Mouse (Mus musculus): Measurements from ENCODE around the gene Cux1. TPM values are rescaled to one million over a fixed set of nuclear protein-coding genes. Genes with fewer than 3 reads are reported as not detected.

Cux1 gene
- polyA plus RNA-seq, 1 experiment from 2014 or later, result 100 TPM

GRCm38 (mm10) chr5:136449801-136450200 lies 117.5 kb downstream of the Cux1 start:
- DNase-seq (ENCODE audit: low spot score), result no peak

DNA sequence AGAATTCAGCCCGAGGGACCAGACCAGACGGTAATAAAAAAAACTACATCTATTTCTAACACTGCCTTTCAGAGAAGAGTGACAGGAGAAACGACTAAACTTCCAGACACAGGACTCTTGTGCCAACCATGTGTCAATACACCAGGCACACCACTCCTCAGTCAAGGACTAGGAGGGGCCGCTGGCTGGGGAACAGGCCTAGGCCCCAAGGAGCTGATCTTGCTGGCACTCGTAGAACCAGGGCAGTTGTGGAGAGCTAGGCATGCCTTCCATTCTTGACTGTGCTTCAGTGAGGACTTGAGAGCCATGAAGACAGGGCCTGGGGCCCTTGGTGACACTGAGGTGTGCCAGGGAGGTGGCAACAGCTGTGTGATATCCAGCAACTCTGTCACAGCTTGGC lies 121.3 kb downstream of the Cux1 start:
- Histone ChIP-seq H3K4me3 (no peak overlapping the region), H3K36me3 (peaks cover 21% of the 10 kb centered on the region), H3K9me3 (replicated peaks) (no peaks in the 10 kb centered on the region), H3K27ac (replicated peaks) (no peak overlapping the region), H3K27me3 (ENCODE audit: low read depth, poor library complexity, severe bottlenecking) (no peaks in the 10 kb centered on the region), H3K4me1 (peaks cover 13% of the 10 kb centered on the region)
- DNase-seq (ENCODE audit: low spot score), result no peak
- 93% methylated on average over 5 of the region's 5 CpGs for WGBS

More at GRCm38 (mm10) chr5:136449801-136450200, 117.5 kb downstream of the Cux1 start:
- Histone ChIP-seq H3K27me3 (ENCODE audit: low read depth, poor library complexity, severe bottlenecking) (no peaks in the 10 kb centered on the region), H3K9me3 (replicated peaks) (no peaks in the 10 kb centered on the region), H3K4me1 (no peaks in the 10 kb centered on the region), H3K4me3 (no peak overlapping the region), H3K27ac (replicated peaks) (no peak overlapping the region), H3K36me3 (peaks cover 24% of the 10 kb centered on the region)

DNA sequence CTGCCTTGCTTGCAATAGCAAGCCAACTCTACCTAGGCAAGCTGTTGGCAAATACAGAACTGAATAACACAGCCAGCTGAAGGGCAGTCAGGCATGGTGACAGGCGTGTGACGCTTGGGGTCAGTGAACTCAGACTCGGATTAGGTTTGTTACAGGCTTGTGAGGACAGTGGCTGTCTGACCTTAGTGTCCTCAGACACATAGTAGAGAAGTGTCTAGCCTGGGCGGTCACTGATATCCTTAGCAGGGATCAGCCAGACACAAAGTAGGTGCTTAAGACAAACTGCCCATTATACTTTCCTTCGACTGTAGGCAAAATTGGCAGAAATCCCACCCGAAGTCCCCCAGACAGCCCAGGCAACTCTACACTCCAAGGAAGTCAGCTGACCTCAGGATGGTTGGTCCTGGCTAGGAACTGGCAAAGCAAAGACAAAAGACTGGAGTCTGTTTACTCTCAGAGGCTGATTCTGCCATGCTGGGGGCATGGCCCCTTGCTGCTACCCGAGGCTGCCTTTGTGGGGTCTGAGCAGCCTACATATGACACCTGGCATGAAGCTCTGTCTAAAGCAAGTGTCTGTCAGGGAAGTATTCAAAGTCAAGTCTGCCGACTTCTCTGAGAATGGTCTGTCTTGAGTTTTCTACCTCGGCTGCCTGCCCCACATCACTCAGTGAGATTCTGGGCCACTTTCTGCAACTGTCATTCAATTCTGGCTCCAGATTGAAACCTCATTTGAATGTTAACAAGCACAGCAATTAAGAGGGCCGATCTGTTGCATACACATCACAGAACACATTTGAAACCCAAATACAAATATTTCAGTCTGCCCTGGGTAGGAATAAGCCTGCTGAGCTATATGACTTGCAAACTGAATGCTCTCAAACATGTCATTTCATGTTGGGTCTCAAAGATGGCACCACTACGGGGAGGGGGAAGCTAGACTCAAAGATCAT lies 124.8 kb downstream of the Cux1 start:
- Histone ChIP-seq H3K27ac (replicated peaks) (no peak overlapping the region), H3K4me1 (peaks cover 16% of the 10 kb centered on the region), H3K27me3 (ENCODE audit: low read depth, poor library complexity, severe bottlenecking) (no peaks in the 10 kb centered on the region), H3K36me3 (peaks cover 14% of the 10 kb centered on the region), H3K4me3 (no peak overlapping the region), H3K9me3 (replicated peaks) (no peaks in the 10 kb centered on the region)
- WGBS, result 78% methylated on average over 11 of the region's 11 CpGs
- DNase-seq (ENCODE audit: low spot score), result no peak

GRCm38 (mm10) chr5:136429647-136430046 lies 137.6 kb downstream of the Cux1 start:
- no peaks in the 10 kb centered on the region for H3K9me3 ChIP-seq (replicated peaks)
- H3K4me1 ChIP-seq, result peaks cover 23% of the 10 kb centered on the region
- no peaks in the 10 kb centered on the region for H3K27me3 ChIP-seq (ENCODE audit: low read depth, poor library complexity, severe bottlenecking)
- H3K27ac ChIP-seq (replicated peaks), result no peak overlapping the region
- H3K4me3 ChIP-seq, result no peak overlapping the region
- DNase-seq (ENCODE audit: low spot score), result no peak
- 75% methylated on average over 4 of the region's 4 CpGs for WGBS
- 0 out of 2 replicates have a peak, but pooled peaks cover 2% of the 10 kb centered on the region for H3K36me3 ChIP-seq

DNA sequence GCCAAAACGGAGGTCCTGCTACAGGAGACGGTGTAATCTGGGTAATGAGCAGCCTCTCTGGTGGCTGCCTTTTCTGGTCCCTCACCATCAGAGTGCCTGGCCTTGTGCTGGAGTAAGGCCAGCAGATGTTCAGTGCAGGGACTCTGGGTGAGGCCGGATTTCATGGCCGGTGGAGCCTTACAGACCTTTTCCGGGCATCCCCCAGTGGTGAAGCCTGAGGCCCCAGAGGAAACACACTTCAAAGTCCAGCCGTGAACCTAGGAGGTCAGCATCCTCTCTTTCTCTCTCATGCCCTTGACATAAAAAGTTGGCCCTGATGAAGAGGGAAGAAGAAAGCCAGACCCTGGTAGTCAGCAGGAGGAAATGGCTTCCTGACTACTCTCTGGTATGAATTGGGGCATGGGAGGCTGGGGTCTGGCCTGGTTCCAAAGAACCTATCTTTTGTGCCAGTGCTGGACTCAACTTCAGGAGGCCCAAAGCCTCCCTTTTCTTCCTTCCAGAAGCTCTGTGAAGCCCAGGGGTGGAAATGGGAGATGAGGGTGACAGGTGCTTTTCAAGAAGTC lies 138.7 kb downstream of the Cux1 start:
- H3K36me3 ChIP-seq, result peaks cover 9% of the 10 kb centered on the region
- H3K4me1 ChIP-seq, result peaks cover 23% of the 10 kb centered on the region
- no peaks in the 10 kb centered on the region for H3K27me3 ChIP-seq (ENCODE audit: low read depth, poor library complexity, severe bottlenecking)
- 81% methylated on average over 6 of the region's 6 CpGs for WGBS
- no peak overlapping the region for H3K4me3 ChIP-seq
- H3K27ac ChIP-seq (replicated peaks), result 0 out of 2 replicates have a peak overlapping the region, but pooled peaks have one; percentile 9
- no peaks in the 10 kb centered on the region for H3K9me3 ChIP-seq (replicated peaks)
- DNase-seq (ENCODE audit: low spot score), result no peak

- Histone ChIP-seq H3K9me3 (replicated peaks) (no peaks in the 10 kb centered on the region), H3K27ac (replicated peaks) (0 out of 2 replicates have a peak overlapping the region, but pooled peaks have one; percentile 9), H3K27me3 (ENCODE audit: low read depth, poor library complexity, severe bottlenecking) (no peaks in the 10 kb centered on the region), H3K36me3 (peaks cover 12% of the 10 kb centered on the region), H3K4me3 (no peak overlapping the region), H3K4me1 (peaks cover 23% of the 10 kb centered on the region)
- DNase-seq (ENCODE audit: low spot score), result no peak
- 87% methylated on average over 13 of the region's 13 CpGs for WGBS
Observed at GRCm38 (mm10) chr5:136427772-136428497, 139.4 kb downstream of the Cux1 start.

- no peak for DNase-seq (ENCODE audit: low spot score)
- Histone ChIP-seq H3K36me3 (peaks cover 12% of the 10 kb centered on the region), H3K9me3 (replicated peaks) (no peaks in the 10 kb centered on the region), H3K27me3 (ENCODE audit: low read depth, poor library complexity, severe bottlenecking) (no peaks in the 10 kb centered on the region), H3K27ac (replicated peaks) (no peak overlapping the region), H3K4me1 (peaks cover 23% of the 10 kb centered on the region), H3K4me3 (no peak overlapping the region)
- 76% methylated on average over 4 of the region's 4 CpGs for WGBS
Observed at GRCm38 (mm10) chr5:136427121-136427771, 140.0 kb downstream of the Cux1 start.

DNA sequence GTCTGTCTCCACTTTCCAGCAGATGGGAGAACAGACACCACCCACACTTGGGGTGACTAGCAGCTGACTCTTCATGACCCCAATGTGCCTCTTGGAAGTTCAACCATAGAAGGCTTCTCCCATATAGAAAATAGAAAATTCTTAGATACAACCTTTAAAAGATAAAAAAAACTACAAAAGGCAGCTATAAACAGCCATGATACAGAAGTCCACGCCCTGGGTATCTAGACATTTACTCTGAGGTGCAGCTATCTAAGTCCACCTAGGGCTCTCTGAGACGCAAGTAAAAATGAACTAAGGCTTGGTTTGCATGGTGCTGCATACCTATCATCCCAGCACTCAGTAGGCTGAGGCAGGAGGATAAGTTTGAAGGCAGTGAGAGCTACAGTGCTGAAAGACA lies 144.3 kb downstream of the Cux1 start:
- Histone ChIP-seq H3K27me3 (ENCODE audit: low read depth, poor library complexity, severe bottlenecking) (no peaks in the 10 kb centered on the region), H3K9me3 (replicated peaks) (no peaks in the 10 kb centered on the region), H3K36me3 (peaks cover 9% of the 10 kb centered on the region), H3K27ac (replicated peaks) (no peak overlapping the region), H3K4me3 (no peak overlapping the region), H3K4me1 (peaks cover 13% of the 10 kb centered on the region)
- no peak for DNase-seq (ENCODE audit: low spot score)
- 94% methylated on average over 2 of the region's 2 CpGs for WGBS

DNA sequence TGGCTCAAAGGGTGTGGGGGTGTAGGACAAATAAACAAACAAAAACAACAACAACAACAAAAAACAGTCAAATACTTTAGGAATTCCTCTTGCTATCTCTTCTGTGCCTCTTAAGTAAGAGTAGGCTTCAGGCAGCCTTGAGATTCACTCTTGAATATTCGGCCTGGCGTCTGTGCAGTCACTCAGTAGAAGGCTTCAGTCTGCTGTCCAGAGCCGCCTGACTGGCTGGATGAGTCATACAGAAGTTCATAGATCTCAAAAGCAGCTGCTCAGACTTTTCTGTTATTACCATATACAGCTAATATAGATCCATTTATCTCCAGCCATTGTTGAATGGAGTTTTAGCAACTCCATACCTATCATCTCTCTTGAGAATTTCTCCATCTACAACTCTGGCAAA lies 145.4 kb downstream of the Cux1 start:
- 97% methylated on average over 3 of the region's 3 CpGs for WGBS

GRCm38 (mm10) chr5:136421316-136421715 lies 146.0 kb downstream of the Cux1 start:
- no peak overlapping the region for H3K4me3 ChIP-seq
- no peaks in the 10 kb centered on the region for H3K4me1 ChIP-seq
- 84% methylated on average over 3 of the region's 3 CpGs for WGBS
- no peak overlapping the region for H3K27ac ChIP-seq (replicated peaks)
- H3K27me3 ChIP-seq (ENCODE audit: low read depth, poor library complexity, severe bottlenecking), result no peaks in the 10 kb centered on the region
- DNase-seq (ENCODE audit: low spot score), result no peak
- H3K9me3 ChIP-seq (replicated peaks), result no peaks in the 10 kb centered on the region
- H3K36me3 ChIP-seq, result peaks cover 9% of the 10 kb centered on the region

More for the DNA sequence above, 145.4 kb downstream of the Cux1 start:
- H3K27ac ChIP-seq (replicated peaks), result no peak overlapping the region
- no peak overlapping the region for H3K4me3 ChIP-seq
- H3K36me3 ChIP-seq, result peaks cover 9% of the 10 kb centered on the region
- H3K4me1 ChIP-seq, result peaks cover 2% of the 10 kb centered on the region; the same call in 1 of the 2 replicates
- H3K27me3 ChIP-seq (ENCODE audit: low read depth, poor library complexity, severe bottlenecking), result no peaks in the 10 kb centered on the region
- H3K9me3 ChIP-seq (replicated peaks), result no peaks in the 10 kb centered on the region
- no peak for DNase-seq (ENCODE audit: low spot score)

GRCm38 (mm10) chr5:136420342-136420741 lies 146.9 kb downstream of the Cux1 start:
- Histone ChIP-seq H3K27me3 (ENCODE audit: low read depth, poor library complexity, severe bottlenecking) (no peaks in the 10 kb centered on the region), H3K9me3 (replicated peaks) (no peaks in the 10 kb centered on the region), H3K4me3 (no peak overlapping the region), H3K27ac (replicated peaks) (no peak overlapping the region), H3K36me3 (peaks cover 9% of the 10 kb centered on the region), H3K4me1 (no peaks in the 10 kb centered on the region)
- no peak for DNase-seq (ENCODE audit: low spot score)
- 84% methylated on average over 3 of the region's 3 CpGs for WGBS

GRCm38 (mm10) chr5:136417891-136418290 lies 149.4 kb downstream of the Cux1 start:
- H3K27ac ChIP-seq (replicated peaks), result no peak overlapping the region
- WGBS, result 95% methylated on average over 4 of the region's 4 CpGs

More at GRCm38 (mm10) chr5:136417891-136418290, 149.4 kb downstream of the Cux1 start:
- H3K36me3 ChIP-seq, result no peaks in the 10 kb centered on the region; the same call in 1 of the 2 replicates
- no peaks in the 10 kb centered on the region for H3K27me3 ChIP-seq (ENCODE audit: low read depth, poor library complexity, severe bottlenecking)
- H3K4me1 ChIP-seq, result no peaks in the 10 kb centered on the region
- H3K9me3 ChIP-seq (replicated peaks), result no peaks in the 10 kb centered on the region
- DNase-seq (ENCODE audit: low spot score), result no peak
- no peak overlapping the region for H3K4me3 ChIP-seq
